Mouse (Mus musculus) olfactory bulb, adult 2 months (tissue): ENCODE data around the gene Pdcd4. TPM values are rescaled to one million over a fixed set of nuclear protein-coding genes. Genes with fewer than 3 reads are reported as not detected.

Experiments used
- H3K27ac ChIP-seq: fragments of 200-500 bp; 2 replicates; pipeline ENCODE4 v1.5.1; 2012; ENCODE audit warnings: low read depth, low read length; ENCODE audit not compliant: insufficient read depth
- H3K4me1 ChIP-seq: fragments of 200-500 bp; 2 replicates; pipeline ENCODE4 v1.6.1; 2012; ENCODE audit warnings: low read length; ENCODE audit not compliant: control insufficient read depth, insufficient read depth
- H3K4me3 ChIP-seq: fragments of 200-500 bp; 2 replicates; pipeline ENCODE4 v1.5.1; 2012; ENCODE audit warnings: mild to moderate bottlenecking, low read depth, low read length, moderate library complexity; ENCODE audit not compliant: insufficient read depth
- CTCF ChIP-seq: fragments of 200-500 bp; IDR thresholded peaks from 2 replicates; pipeline ENCODE4 v1.5.1; 2012; ENCODE audit warnings: low read depth, mild to moderate bottlenecking, low read length, moderate library complexity; ENCODE audit not compliant: insufficient read depth
- POLR2A ChIP-seq: fragments of 200-500 bp; IDR thresholded peaks from 2 replicates; pipeline ENCODE4 v1.6.1; 2012; ENCODE audit warnings: mild to moderate bottlenecking, low read depth, low read length, moderate library complexity; ENCODE audit not compliant: insufficient read depth
- WGBS: fragments of 180-500 bp; shearing (Covaris S2); methylation state at CpG from one replicate; pipeline ENCODE4 v1.1.7; 2018; 5-methylcytosine and 5-hydroxymethylcytosine counted together
- polyA plus RNA-seq: library from polyadenylated mRNA; stranded (reverse); fragments of >200 nt; gene quantifications from 2 replicates; pipeline ENCODE4 v1.2.4, GENCODE M21; 2012; ENCODE audit warnings: low replicate concordance; ENCODE audit not compliant: missing spikeins, insufficient read depth, insufficient read length

The Pdcd4 gene
- polyA plus RNA-seq, 1 experiment, result not detected

GRCm38 (mm10) chr19:53855781-53856180 lies 36.2 kb upstream of the Pdcd4 start:
- WGBS, result 65% methylated on average over 5 of the region's 5 CpGs
- Histone ChIP-seq H3K27ac (no peak overlapping the region), H3K4me3 (no peak overlapping the region), H3K4me1 (peaks cover 53% of the 10 kb centered on the region)
- no peak for TF ChIP-seq CTCF
- TF ChIP-seq POLR2A, result no peak

GRCm38 (mm10) chr19:53856794-53857193 lies 35.2 kb upstream of the Pdcd4 start:
- H3K4me3 ChIP-seq, result no peak overlapping the region
- H3K4me1 ChIP-seq, result peaks cover 43% of the 10 kb centered on the region
- WGBS, result 30% methylated on average over 9 of the region's 9 CpGs

GRCm38 (mm10) chr19:53857962-53858361 lies 34.1 kb upstream of the Pdcd4 start:
- Histone ChIP-seq H3K4me1 (peaks cover 36% of the 10 kb centered on the region), H3K4me3 (no peak overlapping the region), H3K27ac (no peak overlapping the region; the same call in 1 of the 2 replicates)
- no peak for TF ChIP-seq CTCF
- no peak for TF ChIP-seq POLR2A
- 33% methylated on average over 6 of the region's 6 CpGs for WGBS

More at GRCm38 (mm10) chr19:53856794-53857193, 35.2 kb upstream of the Pdcd4 start:
- peak overlapping the region; percentile 59; the same call in 1 of the 2 replicates for H3K27ac ChIP-seq
- no peak for TF ChIP-seq CTCF
- TF ChIP-seq POLR2A, result no peak

GRCm38 (mm10) chr19:53859149-53859548 lies 32.9 kb upstream of the Pdcd4 start:
- Histone ChIP-seq H3K4me3 (no peak overlapping the region), H3K4me1 (peaks cover 29% of the 10 kb centered on the region)
- TF ChIP-seq POLR2A (no peak), CTCF (no peak)

GRCm38 (mm10) chr19:53859593-53859992 lies 32.4 kb upstream of the Pdcd4 start:
- TF ChIP-seq POLR2A, result no peak
- TF ChIP-seq CTCF, result no peak
- WGBS, result 86% methylated on average over 7 of the region's 7 CpGs
- no peak overlapping the region for H3K4me3 ChIP-seq
- H3K4me1 ChIP-seq, result peaks cover 29% of the 10 kb centered on the region
- no peak overlapping the region for H3K27ac ChIP-seq

More at GRCm38 (mm10) chr19:53859149-53859548, 32.9 kb upstream of the Pdcd4 start:
- H3K27ac ChIP-seq, result no peak overlapping the region
- whole genome bisulfite sequencing, result 78% methylated on average over 9 of the region's 9 CpGs

- WGBS, result 93% methylated on average over 7 of the region's 7 CpGs
- TF ChIP-seq CTCF (no peak), POLR2A (no peak)
- no peak overlapping the region for H3K27ac ChIP-seq
- no peak overlapping the region for H3K4me3 ChIP-seq
- peaks cover 20% of the 10 kb centered on the region for H3K4me1 ChIP-seq
Measured at GRCm38 (mm10) chr19:53861346-53861745, 30.7 kb upstream of the Pdcd4 start.

GRCm38 (mm10) chr19:53862573-53863246 lies 29.3 kb upstream of the Pdcd4 start:
- no peak for TF ChIP-seq CTCF
- no peak for TF ChIP-seq POLR2A
- Histone ChIP-seq H3K4me1 (peaks cover 7% of the 10 kb centered on the region), H3K4me3 (no peak overlapping the region), H3K27ac (no peak overlapping the region)
- 74% methylated on average over 8 of the region's 8 CpGs for WGBS

- TF ChIP-seq POLR2A (no peak), CTCF (no peak)
- no peak overlapping the region for H3K27ac ChIP-seq
- H3K4me3 ChIP-seq, result no peak overlapping the region
- no peaks in the 10 kb centered on the region for H3K4me1 ChIP-seq
Measured at GRCm38 (mm10) chr19:53867238-53867637, 24.8 kb upstream of the Pdcd4 start.

- no peak for TF ChIP-seq CTCF
- no peak for TF ChIP-seq POLR2A
- H3K4me1 ChIP-seq, result no peaks in the 10 kb centered on the region
- H3K4me3 ChIP-seq, result no peak overlapping the region
- 66% methylated on average over 6 of the region's 6 CpGs for WGBS
- H3K27ac ChIP-seq, result no peak overlapping the region
Measured at GRCm38 (mm10) chr19:53868125-53868524, 23.9 kb upstream of the Pdcd4 start.

GRCm38 (mm10) chr19:53868796-53869195 lies 23.2 kb upstream of the Pdcd4 start:
- Histone ChIP-seq H3K27ac (no peak overlapping the region), H3K4me3 (no peak overlapping the region), H3K4me1 (no peaks in the 10 kb centered on the region)
- WGBS, result 97% methylated on average over 1 of the region's 1 CpGs
- TF ChIP-seq CTCF (no peak), POLR2A (no peak)
